Mouse (Mus musculus) 416B (cell line): ENCODE data around the gene Klkb1.
"Not testable (repeated sequence)": the region's sequence is repeated elsewhere in the genome, so short reads cannot be mapped to it uniquely, and the experiment has no call there.

ENCODE experiments used
- DNase-seq: peaks from one replicate; pipeline ENCODE4 v3.0.0; 2011; ENCODE audit warnings: low read depth

Gene Klkb1

GRCm38 (mm10) chr8:45294687-45295086 lies at the start of gene Klkb1:
Gene Klkb1 (minus strand): TSS chr8:45294859.
- DNase-seq: no peak

- no peak for DNase-seq
Observed at GRCm38 (mm10) chr8:45344298-45344697, 49.6 kb upstream of the Klkb1 start.

- no peak for DNase-seq
Observed at GRCm38 (mm10) chr8:45341630-45342628, 47.3 kb upstream of the Klkb1 start.

GRCm38 (mm10) chr8:45333493-45333892 lies 38.8 kb upstream of the Klkb1 start:
- DNase-seq: no peak

GRCm38 (mm10) chr8:45332685-45333409 lies 38.2 kb upstream of the Klkb1 start, which contains the start of gene Cyp4v3:
Gene Cyp4v3 (minus strand): TSS chr8:45333216.
- DNase-seq: no peak

- no peak for DNase-seq
Observed at GRCm38 (mm10) chr8:45330856-45331255, 36.2 kb upstream of the Klkb1 start.

GRCm38 (mm10) chr8:45329206-45329980 lies 34.7 kb upstream of the Klkb1 start:
- DNase-seq: no peak

GRCm38 (mm10) chr8:45327076-45327475 lies 32.4 kb upstream of the Klkb1 start:
- not testable (repeated sequence) for DNase-seq

- no peak for DNase-seq
Observed at GRCm38 (mm10) chr8:45324151-45324550, 29.5 kb upstream of the Klkb1 start.

- DNase-seq: no peak
Observed at GRCm38 (mm10) chr8:45321365-45321764, 26.7 kb upstream of the Klkb1 start.

GRCm38 (mm10) chr8:45320930-45321329 lies 26.3 kb upstream of the Klkb1 start:
- DNase-seq: no peak

GRCm38 (mm10) chr8:45310967-45311366 lies 16.3 kb upstream of the Klkb1 start:
- no peak for DNase-seq

GRCm38 (mm10) chr8:45308366-45308765 lies 13.7 kb upstream of the Klkb1 start, which contains the start of gene Gm45753:
Gene Gm45753 (minus strand): TSS chr8:45308466.
- DNase-seq: no peak

- DNase-seq: no peak
Observed at GRCm38 (mm10) chr8:45305479-45305878, 10.8 kb upstream of the Klkb1 start.

GRCm38 (mm10) chr8:45304354-45304753 lies 9.7 kb upstream of the Klkb1 start:
- no peak for DNase-seq

GRCm38 (mm10) chr8:45302390-45302789 lies 7.7 kb upstream of the Klkb1 start:
- no peak for DNase-seq

GRCm38 (mm10) chr8:45295276-45295675 lies 617 bp upstream of the Klkb1 start:
- DNase-seq: no peak

- DNase-seq: no peak
Observed at GRCm38 (mm10) chr8:45291790-45292189, 2.9 kb downstream of the Klkb1 start.

GRCm38 (mm10) chr8:45281630-45282029 lies 13.0 kb downstream of the Klkb1 start:
- no peak for DNase-seq

- no peak for DNase-seq
Observed at GRCm38 (mm10) chr8:45277453-45277852, 17.2 kb downstream of the Klkb1 start.

- DNase-seq: no peak
Observed at GRCm38 (mm10) chr8:45274317-45274716, 20.3 kb downstream of the Klkb1 start.

- no peak for DNase-seq
Observed at GRCm38 (mm10) chr8:45269056-45269455, 25.6 kb downstream of the Klkb1 start.
